Mouse (Mus musculus) CH12.LX (cell line): ENCODE data around the gene Ranbp6.

Experiments
- CHD2 ChIP-seq: IDR thresholded peaks from 2 replicates; pipeline ENCODE4 v1.6.1; 2011; ENCODE audit warnings: low read length, improper control_type of control experiment
- CTCF ChIP-seq, 2 experiments: IDR thresholded peaks in 1 of 2; conservative IDR thresholded peaks in 1 of 2; 2 replicates each; pipeline ENCODE4 v1.5.1; 2011 to 2012; ENCODE audit warnings: low read depth in 2 of 2, low read length in 2 of 2, improper control_type of control experiment in 1 of 2, inconsistent platforms in 1 of 2, mild to moderate bottlenecking in 1 of 2, moderate library complexity in 1 of 2
- EP300 ChIP-seq: IDR thresholded peaks from 2 replicates; pipeline ENCODE4 v1.6.1; 2011; ENCODE audit warnings: low read length, improper control_type of control experiment
- JUND ChIP-seq: conservative IDR thresholded peaks from 2 replicates; pipeline ENCODE4 v1.6.1; 2011; ENCODE audit warnings: low read depth, low read length, improper control_type of control experiment
- MAX ChIP-seq: IDR thresholded peaks from 2 replicates; pipeline ENCODE4 v1.6.1; 2011; ENCODE audit warnings: low read length, improper control_type of control experiment
- NELFE ChIP-seq: IDR thresholded peaks from 2 replicates; pipeline ENCODE4 v1.6.1; 2011; ENCODE audit warnings: low read depth, low read length, improper control_type of control experiment
- NRF1 ChIP-seq: IDR thresholded peaks from 2 replicates; pipeline ENCODE4 v1.6.1; 2014; ENCODE audit warnings: low read depth, mild to moderate bottlenecking, inconsistent platforms, low read length, improper control_type of control experiment, moderate library complexity
- POLR2A ChIP-seq: IDR thresholded peaks from 2 replicates; pipeline ENCODE4 v1.6.1; 2011; ENCODE audit warnings: low read depth, mild to moderate bottlenecking, improper control_type of control experiment, low read length
- RAD21 ChIP-seq: IDR thresholded peaks from 2 replicates; pipeline ENCODE4 v1.6.1; 2011; ENCODE audit warnings: low read depth, mild to moderate bottlenecking, low read length, improper control_type of control experiment, moderate library complexity
- TBP ChIP-seq: conservative IDR thresholded peaks from 2 replicates; pipeline ENCODE4 v1.6.1; 2011; ENCODE audit warnings: low read depth, low read length, improper control_type of control experiment
- TCF12 ChIP-seq: IDR thresholded peaks from 2 replicates; pipeline ENCODE4 v1.6.1; 2014; ENCODE audit warnings: low read depth, mild to moderate bottlenecking, inconsistent platforms, low read length, improper control_type of control experiment
- ZC3H11A ChIP-seq: IDR thresholded peaks from 2 replicates; pipeline ENCODE4 v1.6.1; 2012; ENCODE audit warnings: low read depth, mild to moderate bottlenecking, inconsistent platforms, low read length, improper control_type of control experiment
- ZKSCAN1 ChIP-seq: IDR thresholded peaks from 2 replicates; pipeline ENCODE4 v1.6.1; 2012; ENCODE audit warnings: low read depth, inconsistent platforms, low read length, improper control_type of control experiment, borderline replicate concordance
- ZNF384 ChIP-seq: IDR thresholded peaks from 2 replicates; pipeline ENCODE4 v1.6.1; 2012; ENCODE audit warnings: low read depth, low read length, improper control_type of control experiment, inconsistent platforms

GRCm38 (mm10) chr19:29857267-29857666 lies 44.5 kb upstream of the Ranbp6 start:
- TF ChIP-seq POLR2A: no peak
- no peak for TF ChIP-seq TCF12
- no peak for TF ChIP-seq NRF1
- TF ChIP-seq CTCF (conservative IDR thresholded peaks at IDR 0.05 in 1 of 2, IDR thresholded peaks at IDR 0.05 in 1 of 2; ENCODE audit: low read depth in 2 of 2, low read length in 2 of 2): no peak
- no peak for TF ChIP-seq CHD2
- no peak for TF ChIP-seq NELFE
- TF ChIP-seq ZKSCAN1: no peak
- TF ChIP-seq ZC3H11A: no peak
- TF ChIP-seq JUND: no peak
- TF ChIP-seq TBP: no peak
- no peak for TF ChIP-seq MAX
- no peak for TF ChIP-seq RAD21
- TF ChIP-seq EP300: no peak
- TF ChIP-seq ZNF384: no peak
